Mouse (Mus musculus) hindbrain, embryonic 14.5 days (tissue): ENCODE results near the gene Dffa. TPM values are rescaled to one million over a fixed set of nuclear protein-coding genes. Genes with fewer than 3 reads are reported as not detected.

Experiments used
- ATAC-seq: fragments of 200-750 bp; cut with Nextera tagmentation; 2 replicates; pipeline ENCODE4 v1.8.0; 2017; ENCODE audit warnings: moderate number of reproducible peaks, mild to moderate bottlenecking, moderate TSS enrichment, moderate library complexity; ENCODE audit not compliant: low FRiP score
- DNase-seq: peaks from one replicate; pipeline ENCODE4 v3.0.0-alpha.2; 2015; ENCODE audit warnings: low spot score
- H3K27ac ChIP-seq: fragments of 300-500 bp; sonication (generic); 2 replicates; pipeline ENCODE4 v1.5.1; 2014; ENCODE audit warnings: mild to moderate bottlenecking, moderate library complexity
- H3K27me3 ChIP-seq: fragments of 300-500 bp; sonication (generic); 2 replicates; pipeline ENCODE4 v1.6.1; 2014; ENCODE audit warnings: mild to moderate bottlenecking, low read length, mixed read lengths; ENCODE audit not compliant: control insufficient read depth, insufficient read depth
- H3K36me3 ChIP-seq: fragments of 300-500 bp; sonication (generic); replicated peaks from 2 replicates; pipeline ENCODE4 v1.6.1; 2014; ENCODE audit not compliant: control insufficient read depth, insufficient read depth
- H3K4me1 ChIP-seq: fragments of 300-500 bp; sonication (generic); replicated peaks from 2 replicates; pipeline ENCODE4 v1.6.1; 2014; ENCODE audit warnings: antibody characterized with exemption, low read length, mixed read lengths; ENCODE audit not compliant: control insufficient read depth, insufficient read depth
- H3K4me2 ChIP-seq: fragments of 300-500 bp; sonication (generic); replicated peaks from 2 replicates; pipeline ENCODE4 v1.6.1; 2014; ENCODE audit warnings: mild to moderate bottlenecking, moderate library complexity
- H3K4me3 ChIP-seq: fragments of 300-500 bp; sonication (generic); replicated peaks from 2 replicates; pipeline ENCODE4 v1.5.1; 2014; ENCODE audit warnings: mild to moderate bottlenecking, low read length
- H3K9ac ChIP-seq: fragments of 300-500 bp; sonication (generic); 2 replicates; pipeline ENCODE4 v1.6.1; 2014
- H3K9me3 ChIP-seq: fragments of 300-500 bp; sonication (generic); 2 replicates; pipeline ENCODE4 v1.6.1; 2016; ENCODE audit warnings: low read length; ENCODE audit not compliant: control insufficient read depth
- WGBS: fragments of 180-500 bp; shearing (Covaris S2); extraction: QIAGEN DNeasy Blood & Tissue Kit; methylation state at CpG from one replicate; pipeline ENCODE4 v1.1.7; 2014; 5-methylcytosine and 5-hydroxymethylcytosine counted together
- polyA plus RNA-seq: library from polyadenylated mRNA; unstranded; fragments of >200 nt; fragmentation: Nextera tagmentation; extraction: Ambion mirVana; gene quantifications from 2 replicates; pipeline ENCODE4 v1.2.1, GENCODE M21; 2014

Dffa gene
- 20.1 and 20.8 TPM in 2 replicates for polyA plus RNA-seq

- peak within 1 kb of the TSS; percentile 72 for H3K4me3 ChIP-seq
- H3K27me3 ChIP-seq: no peaks in the 10 kb centered on the region
- ATAC-seq: peak; percentile 90
- DNase-seq: peak; percentile 94
- H3K27ac ChIP-seq: no peak within 1 kb of the TSS
- H3K36me3 ChIP-seq: peaks cover 26% of the 10 kb centered on the region
- peak within 1 kb of the TSS; percentile 85 for H3K9ac ChIP-seq
- H3K9me3 ChIP-seq: no peaks in the 10 kb centered on the region
- WGBS: under 1% methylated on average over 35 of the region's 35 CpGs
- H3K4me2 ChIP-seq: peak within 1 kb of the TSS; percentile 90
- peaks cover 9% of the 10 kb centered on the region for H3K4me1 ChIP-seq
These were observed at the start of gene Dffa for GRCm38 (mm10) chr4:149103875-149104561. Gene Dffa, plus strand, starts transcription at chr4:149104146.

- WGBS: 55% methylated on average over 6 of the region's 6 CpGs
- Histone ChIP-seq H3K36me3 (no peaks in the 10 kb centered on the region), H3K4me2 (no peak overlapping the region), H3K4me3 (no peak overlapping the region), H3K9me3 (no peaks in the 10 kb centered on the region), H3K27ac (no peak overlapping the region), H3K9ac (no peak overlapping the region), H3K4me1 (peaks cover 30% of the 10 kb centered on the region), H3K27me3 (peaks cover 4% of the 10 kb centered on the region; the same call in 1 of the 2 replicates)
- DNase-seq (no peak), ATAC-seq (no peak)
These were observed 48.1 kb upstream of the Dffa start for GRCm38 (mm10) chr4:149055847-149056246.

GRCm38 (mm10) chr4:149056957-149057356, 47.0 kb upstream of the Dffa start:
- Histone ChIP-seq H3K27ac (no peak overlapping the region), H3K4me2 (no peak overlapping the region), H3K27me3 (no peaks in the 10 kb centered on the region), H3K4me3 (no peak overlapping the region), H3K9ac (no peak overlapping the region; the same call in 1 of the 2 replicates), H3K9me3 (no peaks in the 10 kb centered on the region), H3K4me1 (peaks cover 39% of the 10 kb centered on the region), H3K36me3 (no peaks in the 10 kb centered on the region)
- ATAC-seq (no peak), DNase-seq (no peak)
- 70% methylated on average over 16 of the region's 16 CpGs for WGBS

- 37% methylated on average over 14 of the region's 14 CpGs for WGBS
These were observed 46.5 kb upstream of the Dffa start for GRCm38 (mm10) chr4:149057470-149057869.

GRCm38 (mm10) chr4:149058298-149058697, 45.6 kb upstream of the Dffa start:
- peaks cover 45% of the 10 kb centered on the region for H3K4me1 ChIP-seq
- H3K27ac ChIP-seq: no peak overlapping the region
- WGBS: 46% methylated on average over 7 of the region's 7 CpGs
- H3K9ac ChIP-seq: peak overlapping the region; percentile 13; the same call in 1 of the 2 replicates
- H3K36me3 ChIP-seq: no peaks in the 10 kb centered on the region
- no peaks in the 10 kb centered on the region for H3K27me3 ChIP-seq
- no peak overlapping the region for H3K4me2 ChIP-seq
- no peaks in the 10 kb centered on the region for H3K9me3 ChIP-seq
- DNase-seq (no peak), ATAC-seq (no peak)
- no peak overlapping the region for H3K4me3 ChIP-seq

More at GRCm38 (mm10) chr4:149057470-149057869, 46.5 kb upstream of the Dffa start:
- Histone ChIP-seq H3K4me2 (no peak overlapping the region), H3K4me1 (peaks cover 44% of the 10 kb centered on the region), H3K9me3 (no peaks in the 10 kb centered on the region), H3K36me3 (no peaks in the 10 kb centered on the region), H3K27me3 (no peaks in the 10 kb centered on the region), H3K4me3 (no peak overlapping the region), H3K27ac (no peak overlapping the region), H3K9ac (no peak overlapping the region; the same call in 1 of the 2 replicates)
- DNase-seq (no peak), ATAC-seq (no peak)

GRCm38 (mm10) chr4:149059713-149060112, 44.2 kb upstream of the Dffa start:
- no peak overlapping the region for H3K9ac ChIP-seq
- H3K27me3 ChIP-seq: no peaks in the 10 kb centered on the region
- H3K9me3 ChIP-seq: no peaks in the 10 kb centered on the region
- no peak for ATAC-seq
- no peak overlapping the region for H3K27ac ChIP-seq
- peaks cover 45% of the 10 kb centered on the region for H3K4me1 ChIP-seq
- DNase-seq: no peak
- no peak overlapping the region for H3K4me3 ChIP-seq
- 92% methylated on average over 9 of the region's 9 CpGs for WGBS
- no peaks in the 10 kb centered on the region for H3K36me3 ChIP-seq
- no peak overlapping the region for H3K4me2 ChIP-seq

GRCm38 (mm10) chr4:149060621-149061431, 43.1 kb upstream of the Dffa start:
- ATAC-seq (no peak), DNase-seq (peak; percentile 58)
- Histone ChIP-seq H3K4me2 (no peak overlapping the region; the same call in 1 of the 2 replicates), H3K36me3 (no peaks in the 10 kb centered on the region), H3K27me3 (no peaks in the 10 kb centered on the region), H3K9ac (no peak overlapping the region), H3K4me1 (peaks cover 45% of the 10 kb centered on the region), H3K4me3 (no peak overlapping the region), H3K27ac (no peak overlapping the region; the same call in 1 of the 2 replicates), H3K9me3 (no peaks in the 10 kb centered on the region)
- WGBS: 26% methylated on average over 14 of the region's 14 CpGs

- H3K4me2 ChIP-seq: no peak overlapping the region
- H3K9me3 ChIP-seq: no peaks in the 10 kb centered on the region
- H3K9ac ChIP-seq: no peak overlapping the region
- WGBS: 61% methylated on average over 13 of the region's 13 CpGs
- H3K27ac ChIP-seq: no peak overlapping the region; the same call in 1 of the 2 replicates
- peaks cover 45% of the 10 kb centered on the region for H3K4me1 ChIP-seq
- no peaks in the 10 kb centered on the region for H3K27me3 ChIP-seq
- no peak overlapping the region for H3K4me3 ChIP-seq
- ATAC-seq: no peak
- no peaks in the 10 kb centered on the region for H3K36me3 ChIP-seq
- no peak for DNase-seq
These were observed 42.6 kb upstream of the Dffa start for GRCm38 (mm10) chr4:149061432-149061718.
